Mouse (Mus musculus): ENCODE measurements at regions not wholly inside any gene's neighbourhood (a gene's known extent, or its start where the extent isn't known, plus 50 kb on each side); places are given as distances from the start of the nearest gene placed in this dataset.
"Not testable (repeated sequence)": the region's sequence is repeated elsewhere in the genome, so short reads cannot be mapped to it uniquely, and the experiment has no call there.

DNA sequence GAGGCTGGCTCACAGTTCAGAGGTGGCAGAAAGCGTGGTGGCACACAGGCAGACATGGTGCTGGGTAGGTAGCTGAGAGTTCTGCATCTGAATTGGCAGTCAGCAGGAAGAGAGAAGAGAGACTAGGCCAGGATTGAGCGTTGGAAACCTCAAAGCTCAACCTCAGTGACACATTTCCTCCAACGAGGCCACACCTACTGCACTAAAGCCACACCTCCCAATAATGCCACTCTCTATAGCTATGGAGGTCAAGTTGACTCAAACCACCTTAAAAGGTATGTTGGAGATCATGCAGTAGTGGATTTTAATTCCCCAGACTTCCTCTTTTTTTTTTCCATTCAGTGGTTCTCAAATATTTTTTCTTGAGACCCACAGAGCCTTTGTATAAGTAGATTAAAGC is 57.1 kb downstream of the Ccdc54 start:
- 69% methylated on average over 3 of the region's 3 CpGs for WGBS

DNA sequence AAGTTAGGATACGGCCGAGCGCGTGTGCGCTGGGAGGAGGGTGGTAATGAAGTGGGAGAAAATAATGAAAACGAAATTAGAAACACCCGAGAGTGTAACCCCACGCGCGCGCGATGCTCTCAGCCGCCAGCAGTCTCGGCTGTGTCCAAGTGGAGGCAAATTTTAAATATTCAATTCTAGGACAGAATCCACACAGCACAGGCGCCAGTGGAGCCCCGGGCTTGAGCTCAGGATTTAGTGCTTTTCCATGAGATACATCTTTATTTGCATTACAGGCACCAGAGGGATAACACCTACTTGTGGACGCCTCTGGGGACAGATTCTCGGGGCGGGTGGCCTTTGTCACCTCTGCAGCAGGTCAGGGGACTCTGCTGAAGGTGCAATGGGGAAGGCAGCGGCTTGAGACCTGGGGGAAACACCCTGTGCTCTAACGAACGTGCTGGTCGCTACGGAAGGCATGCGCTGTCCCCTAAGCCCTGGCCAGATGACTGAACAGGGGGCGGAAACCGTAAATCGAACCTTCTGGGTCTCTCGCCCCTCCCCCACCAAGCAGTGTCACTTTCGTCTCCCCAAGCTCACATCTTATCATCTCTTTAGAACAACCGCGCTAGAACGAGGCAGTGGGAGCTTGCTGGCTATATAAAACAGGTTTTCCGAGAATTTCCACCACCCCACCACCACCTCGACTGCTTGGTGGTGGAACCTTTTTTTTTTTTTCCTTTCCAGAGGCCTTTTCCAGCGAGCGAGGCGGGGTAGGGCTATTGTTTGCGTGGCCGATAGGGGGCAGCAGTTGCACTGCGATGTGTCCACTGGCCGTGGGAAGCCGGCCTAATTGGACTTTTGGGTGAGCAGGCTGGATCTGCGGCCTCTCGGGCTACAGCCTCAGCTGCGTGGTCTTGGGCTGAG is 61.2 kb downstream of the Ccdc54 start:
- Histone ChIP-seq H3K4me2 (peak overlapping the region; percentile 99), H3K9me3 (no peaks in the 10 kb centered on the region), H3K36me3 (replicated peaks) (no peaks in the 10 kb centered on the region), H3K9ac (peak overlapping the region; percentile 80), H3K4me3 (peak overlapping the region; percentile 63), H3K27me3 (replicated peaks) (no peaks in the 10 kb centered on the region), H3K27ac (peak overlapping the region; percentile 87), H3K4me1 (peaks cover 8% of the 10 kb centered on the region; the same call in 1 of the 2 replicates)
- peak; percentile 73 for ATAC-seq (replicated peaks)
- under 1% methylated on average over 46 of the region's 46 CpGs for WGBS

More for the DNA sequence above, 57.1 kb downstream of the Ccdc54 start:
- ATAC-seq (replicated peaks), result no peak
- no peaks in the 10 kb centered on the region for H3K27me3 ChIP-seq (replicated peaks)
- no peaks in the 10 kb centered on the region for H3K36me3 ChIP-seq (replicated peaks)
- H3K27ac ChIP-seq, result no peak overlapping the region
- H3K4me3 ChIP-seq, result no peak overlapping the region
- H3K9ac ChIP-seq, result no peak overlapping the region
- H3K9me3 ChIP-seq, result no peaks in the 10 kb centered on the region
- peaks cover 8% of the 10 kb centered on the region; the same call in 1 of the 2 replicates for H3K4me1 ChIP-seq
- H3K4me2 ChIP-seq, result no peak overlapping the region

DNA sequence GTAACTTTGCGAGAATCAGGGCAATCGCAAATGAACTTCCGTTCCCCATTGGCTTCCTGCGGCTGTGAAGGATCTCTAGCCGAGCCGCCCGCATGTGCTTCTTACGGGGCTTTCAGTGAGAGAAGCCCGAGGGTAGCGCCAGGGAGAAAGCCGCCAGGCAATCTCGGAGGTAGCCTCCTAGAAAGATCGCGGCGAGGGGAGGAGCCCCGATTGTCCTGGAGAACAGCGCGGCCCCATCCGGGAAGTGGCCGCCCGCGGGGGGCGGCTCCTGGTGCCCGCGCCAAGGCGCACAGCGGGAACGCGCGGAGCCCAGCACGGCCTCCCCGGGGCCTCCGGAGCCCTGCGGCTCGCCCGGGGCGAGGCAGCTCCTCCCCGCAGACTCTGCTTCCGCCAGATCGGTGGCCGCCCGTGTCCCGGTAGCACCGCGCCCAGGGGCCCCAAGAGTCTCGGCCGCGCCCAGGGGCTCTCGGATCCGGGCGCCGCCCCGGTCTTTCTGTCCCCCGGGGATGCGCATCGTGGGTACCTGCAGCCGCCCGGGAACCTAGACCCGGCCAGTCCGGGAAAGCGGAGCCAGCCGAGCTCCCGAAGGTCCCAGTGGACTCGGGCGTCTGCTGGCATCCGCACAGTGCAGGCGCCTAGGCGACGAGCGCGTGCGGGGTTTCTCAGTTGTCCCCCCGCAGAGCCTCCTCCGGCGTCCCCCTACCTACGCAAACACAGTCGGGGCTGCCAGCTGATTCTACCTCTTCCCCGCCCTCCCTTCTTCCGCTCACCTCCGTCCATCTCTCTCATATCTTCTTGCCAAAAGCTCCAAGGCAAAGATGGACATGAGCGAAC is 62.1 kb downstream of the Ccdc54 start:
- no peaks in the 10 kb centered on the region for H3K27me3 ChIP-seq (replicated peaks)
- peak overlapping the region; percentile 63 for H3K4me3 ChIP-seq
- under 1% methylated on average over 76 of the region's 81 CpGs for WGBS
- H3K36me3 ChIP-seq (replicated peaks), result no peaks in the 10 kb centered on the region
- H3K9ac ChIP-seq, result peak overlapping the region; percentile 80
- peak; percentile 88 for ATAC-seq (replicated peaks)
- peak overlapping the region; percentile 99 for H3K4me2 ChIP-seq
- peak overlapping the region; percentile 87 for H3K27ac ChIP-seq
- peaks cover 8% of the 10 kb centered on the region; the same call in 1 of the 2 replicates for H3K4me1 ChIP-seq
- no peaks in the 10 kb centered on the region for H3K9me3 ChIP-seq

DNA sequence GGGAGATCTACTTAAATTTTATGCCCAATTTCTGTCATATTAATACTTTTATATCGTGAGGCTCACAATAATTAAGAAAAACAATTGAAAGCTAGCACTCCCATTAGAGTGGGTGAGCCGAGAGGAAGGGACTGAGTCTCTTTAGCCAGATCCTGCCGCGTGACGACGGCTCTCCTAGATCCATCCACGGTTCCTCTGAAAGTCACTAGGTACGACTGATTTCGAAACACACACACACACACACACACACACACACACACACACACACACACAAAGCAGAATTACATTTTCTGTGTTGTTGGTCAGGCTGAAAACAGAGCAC is 62.6 kb downstream of the Ccdc54 start:
- H3K36me3 ChIP-seq (replicated peaks), result no peaks in the 10 kb centered on the region
- H3K27me3 ChIP-seq (replicated peaks), result no peaks in the 10 kb centered on the region
- peak overlapping the region; percentile 87 for H3K27ac ChIP-seq
- peaks cover 8% of the 10 kb centered on the region; the same call in 1 of the 2 replicates for H3K4me1 ChIP-seq
- H3K4me2 ChIP-seq, result peak overlapping the region; percentile 99
- H3K4me3 ChIP-seq, result peak overlapping the region; percentile 63
- H3K9me3 ChIP-seq, result no peaks in the 10 kb centered on the region
- peak; percentile 57 for ATAC-seq (replicated peaks)
- WGBS, result under 1% methylated on average over 9 of the region's 9 CpGs
- H3K9ac ChIP-seq, result peak overlapping the region; percentile 80

DNA sequence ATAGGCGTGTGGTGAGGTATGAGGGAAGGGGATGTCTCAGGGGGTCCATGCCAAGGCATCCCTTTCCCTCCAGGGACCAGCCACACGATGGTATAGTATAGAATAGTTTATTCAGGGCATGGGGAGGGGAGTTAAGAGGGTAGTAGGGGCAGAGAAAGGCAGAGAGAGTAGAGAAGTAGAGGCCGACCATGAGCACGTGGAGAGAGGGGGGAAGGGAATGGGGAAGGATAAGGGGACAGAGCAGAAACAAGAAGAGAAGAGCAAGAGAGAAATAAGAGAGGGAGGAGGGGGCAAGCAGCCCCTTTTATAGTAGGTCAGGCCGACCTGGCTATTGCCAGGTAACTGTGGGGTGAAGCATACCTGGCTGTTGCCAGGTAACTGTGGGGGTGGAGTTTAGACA is 64.0 kb downstream of the Ccdc54 start:
- not testable (repeated sequence) for H3K4me2 ChIP-seq; ATAC-seq (replicated peaks); H3K27me3 ChIP-seq (replicated peaks); H3K36me3 ChIP-seq (replicated peaks); H3K4me1 ChIP-seq; H3K9me3 ChIP-seq; H3K9ac ChIP-seq; H3K27ac ChIP-seq; H3K4me3 ChIP-seq
- WGBS, result 88% methylated on average over 5 of the region's 5 CpGs

DNA sequence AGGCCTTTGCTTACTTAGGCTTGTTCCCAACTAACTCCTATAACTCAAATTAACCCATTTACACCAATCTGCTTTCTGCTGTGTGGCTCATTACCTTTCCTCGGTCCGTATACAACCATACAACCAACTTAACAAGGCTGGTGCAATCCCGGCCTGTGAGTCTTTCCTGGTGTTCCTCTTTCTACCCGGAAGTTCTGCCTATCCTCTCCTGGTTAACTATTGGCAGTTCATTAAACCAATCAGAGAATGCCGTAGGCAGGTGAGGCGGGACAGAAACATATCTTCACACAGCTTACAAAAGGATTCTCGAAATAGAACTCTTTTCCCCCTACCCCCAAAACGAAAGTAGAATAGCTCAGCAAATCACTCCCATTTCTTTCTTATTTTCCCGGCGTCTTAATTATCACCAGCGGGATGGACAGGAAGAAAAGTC is 65.0 kb downstream of the Ccdc54 start:
- Histone ChIP-seq H3K27ac (no peak overlapping the region), H3K4me1 (peaks cover 8% of the 10 kb centered on the region; the same call in 1 of the 2 replicates), H3K27me3 (replicated peaks) (no peaks in the 10 kb centered on the region), H3K9ac (no peak overlapping the region), H3K4me3 (no peak overlapping the region), H3K9me3 (no peaks in the 10 kb centered on the region), H3K36me3 (replicated peaks) (no peaks in the 10 kb centered on the region), H3K4me2 (no peak overlapping the region)
- ATAC-seq (replicated peaks), result no peak
- WGBS, result 91% methylated on average over 11 of the region's 11 CpGs

DNA sequence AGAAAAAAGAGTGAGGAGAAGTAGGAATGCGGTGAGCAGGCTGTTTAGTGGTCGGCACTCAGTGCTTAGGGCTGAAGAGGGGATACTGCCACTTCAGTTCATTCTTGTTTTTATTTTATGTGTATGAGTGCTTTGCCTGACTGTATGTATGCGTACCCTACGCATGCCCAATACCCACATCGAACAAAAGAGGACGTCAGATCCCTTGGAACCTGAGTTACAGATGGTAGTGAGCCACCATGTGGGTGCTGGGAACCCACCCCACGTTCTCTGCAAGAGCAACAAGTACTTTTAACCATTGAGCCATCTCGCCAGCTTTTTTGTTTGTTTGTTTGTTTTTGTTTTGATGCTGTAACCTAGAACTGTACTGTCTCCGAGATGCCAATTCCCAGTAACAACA is 65.5 kb downstream of the Ccdc54 start:
- Histone ChIP-seq H3K9ac (no peak overlapping the region), H3K27ac (no peak overlapping the region), H3K4me3 (no peak overlapping the region), H3K9me3 (no peaks in the 10 kb centered on the region), H3K36me3 (replicated peaks) (no peaks in the 10 kb centered on the region), H3K27me3 (replicated peaks) (no peaks in the 10 kb centered on the region), H3K4me2 (no peak overlapping the region), H3K4me1 (peaks cover 7% of the 10 kb centered on the region; the same call in 1 of the 2 replicates)
- WGBS, result 92% methylated on average over 9 of the region's 9 CpGs
- no peak for ATAC-seq (replicated peaks)

DNA sequence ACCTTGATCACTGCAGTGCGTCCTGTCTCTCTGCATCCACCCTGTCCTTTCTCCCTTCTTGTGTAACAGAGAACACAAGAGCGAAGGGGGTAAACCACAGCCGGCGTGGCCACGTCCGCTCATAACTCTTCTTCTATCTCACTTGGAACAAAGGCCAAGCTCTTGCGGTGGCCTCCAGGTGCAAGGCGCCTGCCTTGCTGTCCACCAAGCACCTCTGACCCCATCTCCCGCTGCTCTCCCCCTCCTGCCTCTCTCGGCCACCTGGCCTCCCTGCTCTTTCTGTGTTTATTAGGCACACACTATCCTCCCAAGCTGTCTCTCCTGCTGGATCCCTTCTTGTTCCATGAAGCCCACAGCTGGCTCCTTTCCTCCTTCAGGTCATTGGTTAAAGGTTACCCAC is 71.3 kb downstream of the Ccdc54 start:
- no peak for ATAC-seq (replicated peaks)
- Histone ChIP-seq H3K4me1 (no peaks in the 10 kb centered on the region), H3K9me3 (no peaks in the 10 kb centered on the region), H3K9ac (no peak overlapping the region), H3K27me3 (replicated peaks) (no peaks in the 10 kb centered on the region), H3K4me2 (no peak overlapping the region), H3K4me3 (no peak overlapping the region), H3K36me3 (replicated peaks) (no peaks in the 10 kb centered on the region), H3K27ac (no peak overlapping the region)
- 91% methylated on average over 10 of the region's 10 CpGs for WGBS

DNA sequence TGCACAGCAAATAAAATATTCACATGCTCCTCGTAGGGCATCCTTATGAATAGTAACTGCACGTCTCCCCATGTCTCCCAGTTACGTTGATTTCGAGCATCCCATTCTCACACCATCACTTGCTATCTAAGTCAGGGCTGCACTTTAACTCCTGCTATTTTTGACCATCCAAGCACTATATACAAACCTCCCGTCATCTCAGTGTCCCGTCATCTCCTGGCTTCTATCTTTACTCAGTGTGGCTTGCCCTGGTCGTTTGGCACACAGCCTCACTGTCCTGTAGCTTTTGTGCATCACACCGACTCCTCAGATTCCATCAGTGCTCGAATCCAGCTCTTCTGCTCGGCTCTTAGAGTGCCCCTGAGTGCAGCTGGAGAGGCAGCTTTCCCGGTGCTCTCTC is 74.4 kb downstream of the Ccdc54 start:
- H3K9me3 ChIP-seq, result no peaks in the 10 kb centered on the region
- no peak overlapping the region for H3K27ac ChIP-seq
- H3K27me3 ChIP-seq (replicated peaks), result no peaks in the 10 kb centered on the region
- no peak for ATAC-seq (replicated peaks)
- no peak overlapping the region for H3K9ac ChIP-seq
- no peak overlapping the region for H3K4me3 ChIP-seq
- H3K36me3 ChIP-seq (replicated peaks), result no peaks in the 10 kb centered on the region
- no peaks in the 10 kb centered on the region for H3K4me1 ChIP-seq
- H3K4me2 ChIP-seq, result no peak overlapping the region
- 81% methylated on average over 11 of the region's 11 CpGs for WGBS

DNA sequence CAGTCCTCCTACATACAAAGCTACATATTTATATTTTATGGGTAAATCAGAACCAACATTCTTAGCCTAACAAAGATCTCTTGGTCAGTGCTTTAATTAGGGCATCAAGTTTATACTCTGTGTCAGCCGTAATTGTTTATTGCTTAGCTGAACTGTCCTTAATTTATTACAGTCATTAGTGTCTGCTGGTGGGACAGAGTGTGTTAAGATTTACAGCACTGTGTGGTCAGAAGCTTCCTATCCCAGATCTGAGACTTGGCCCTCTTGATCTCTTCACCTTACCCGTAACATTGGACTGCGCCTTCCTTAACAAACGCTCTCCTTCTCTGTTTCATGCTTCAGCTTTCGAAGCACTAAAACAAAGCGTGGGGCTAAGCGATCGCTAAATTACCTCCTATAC is 75.9 kb downstream of the Ccdc54 start:
- WGBS, result 97% methylated on average over 8 of the region's 8 CpGs
- no peak for ATAC-seq (replicated peaks)
- H3K27ac ChIP-seq, result no peak overlapping the region
- no peak overlapping the region for H3K4me3 ChIP-seq
- H3K4me2 ChIP-seq, result no peak overlapping the region
- no peaks in the 10 kb centered on the region for H3K9me3 ChIP-seq
- H3K4me1 ChIP-seq, result no peaks in the 10 kb centered on the region
- H3K27me3 ChIP-seq (replicated peaks), result no peaks in the 10 kb centered on the region
- H3K36me3 ChIP-seq (replicated peaks), result no peaks in the 10 kb centered on the region
- H3K9ac ChIP-seq, result no peak overlapping the region

DNA sequence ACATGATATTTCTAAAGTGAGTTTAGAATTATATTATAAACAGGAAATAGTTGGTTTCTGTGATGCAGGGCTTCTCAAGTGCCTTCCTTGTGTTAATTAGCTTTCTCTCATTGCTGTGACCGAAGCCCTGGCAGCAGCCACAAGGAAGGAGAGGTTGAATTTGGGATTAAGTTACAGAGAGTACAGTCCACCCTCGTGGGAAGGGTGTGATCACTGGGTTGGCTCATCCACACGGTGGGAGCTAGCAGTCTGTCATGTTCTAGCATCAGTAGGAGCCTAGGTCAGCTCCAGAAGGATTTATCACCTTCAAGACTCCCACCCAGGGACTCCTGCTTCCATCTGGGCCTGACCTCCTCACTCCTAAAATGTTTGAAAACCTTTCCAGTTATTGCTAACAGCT is 78.9 kb downstream of the Ccdc54 start:
- H3K4me3 ChIP-seq, result no peak overlapping the region
- WGBS, result 65% methylated on average over 3 of the region's 3 CpGs
- no peak overlapping the region for H3K27ac ChIP-seq
- no peak for ATAC-seq (replicated peaks)
- H3K36me3 ChIP-seq (replicated peaks), result no peaks in the 10 kb centered on the region
- no peak overlapping the region for H3K4me2 ChIP-seq
- no peak overlapping the region for H3K9ac ChIP-seq
- no peaks in the 10 kb centered on the region for H3K4me1 ChIP-seq
- H3K9me3 ChIP-seq, result no peaks in the 10 kb centered on the region
- H3K27me3 ChIP-seq (replicated peaks), result no peaks in the 10 kb centered on the region

DNA sequence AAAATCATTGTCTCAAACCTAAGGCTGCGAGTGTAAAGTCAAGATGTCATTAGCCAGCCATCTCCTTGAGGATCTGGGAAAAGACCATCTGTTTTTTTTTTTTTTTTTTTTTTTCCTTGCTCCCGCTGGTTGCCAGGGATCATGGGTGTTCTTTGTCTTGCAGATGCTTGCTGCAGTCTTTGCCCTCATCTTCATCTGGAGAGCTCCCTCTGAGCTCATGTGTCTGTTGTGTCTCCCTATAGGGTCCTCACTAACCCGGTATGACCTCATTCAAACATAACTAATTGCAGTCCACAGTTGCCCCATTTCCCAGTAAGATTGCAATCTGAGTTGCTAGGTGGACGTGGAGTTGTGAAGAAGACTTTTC is 77.3 kb upstream of the Bbx start:
- H3K27me3 ChIP-seq (replicated peaks), result no peaks in the 10 kb centered on the region
- no peak for ATAC-seq (replicated peaks)
- WGBS, result 53% methylated on average over 4 of the region's 4 CpGs
- H3K4me1 ChIP-seq, result no peaks in the 10 kb centered on the region
- H3K4me3 ChIP-seq, result no peak overlapping the region
- H3K36me3 ChIP-seq (replicated peaks), result no peaks in the 10 kb centered on the region
- no peak overlapping the region for H3K4me2 ChIP-seq
- no peaks in the 10 kb centered on the region for H3K9me3 ChIP-seq
- H3K27ac ChIP-seq, result no peak overlapping the region
- no peak overlapping the region for H3K9ac ChIP-seq
